Mouse (Mus musculus) lung, postnatal 0 days (tissue): ENCODE results near the gene Gm13698.
"Not testable (repeated sequence)": the region's sequence is repeated elsewhere in the genome, so short reads cannot be mapped to it uniquely, and the experiment has no call there.

ENCODE experiments used
- CTCF ChIP-seq: IDR thresholded peaks from 2 replicates; pipeline ENCODE4 v1.5.1; 2016; ENCODE audit warnings: antibody characterized with exemption, mild to moderate bottlenecking
- EP300 ChIP-seq: IDR thresholded peaks from 2 replicates; pipeline ENCODE4 v1.6.1; 2016; ENCODE audit warnings: antibody characterized with exemption, mild to moderate bottlenecking, control low read depth

- not testable (repeated sequence) for TF ChIP-seq CTCF, EP300
Measured at GRCm38 (mm10) chr2:83955393-83955792, at the start of gene Gm13698.
